Mouse (Mus musculus) layer of hippocampus, postnatal 36 days (tissue): ENCODE measurements around the gene Arid3b. TPM values are rescaled to one million over a fixed set of nuclear protein-coding genes. Genes with fewer than 3 reads are reported as not detected.

Experiments
- DNase-seq, 2 experiments: peaks; one replicate each; pipeline ENCODE4 v3.0.0; 2022
- total RNA-seq, 2 experiments: library from RNA; stranded (reverse); gene quantifications; 2 replicates each; pipeline ENCODE4 v1.2.3; 2021

Gene Arid3b
- total RNA-seq, 2 experiments from 2014 or later: 6.0 to 6.1 TPM

GRCm38 (mm10) chr9:57744462-57745091 is 92.0 kb downstream of the Arid3b start:
- peak in 1 of 2 experiments; percentile 47 for DNase-seq

Other genes with a start within 250 kb of the Arid3b start
- gene Ulk3, start 247.3 kb downstream of the Arid3b start, total RNA-seq: 10 to 100 TPM; 23.0 to 31.3 TPM
- 1 to 10 TPM; 3.6 to 3.7 TPM for gene Cplx3, start 230.5 kb downstream of the Arid3b start, total RNA-seq
- gene Lman1l, start 216.0 kb downstream of the Arid3b start, total RNA-seq: not detected
- 10 to 100 TPM; 35.2 to 41.8 TPM for gene Csk, start 183.2 kb downstream of the Arid3b start, total RNA-seq
- not detected for gene Cyp1a2, start 153.1 kb downstream of the Arid3b start, total RNA-seq
- gene Cyp1a1, start 148.9 kb downstream of the Arid3b start, total RNA-seq: under 1 TPM; 0.12 to 0.15 TPM
- 10 to 100 TPM; 15.5 to 15.6 TPM for gene Edc3, start 128.3 kb downstream of the Arid3b start, total RNA-seq
- 10 to 100 TPM; 81.0 to 81.9 TPM for gene Clk3, start 70.9 kb downstream of the Arid3b start, total RNA-seq
- gene Ubl7, start 74.2 kb upstream of the Arid3b start, total RNA-seq: 100 to 1,000 TPM in 1 of 2 experiments, 10 to 100 TPM in 1; 94.3 to 102 TPM
- gene Sema7a, start 103.3 kb upstream of the Arid3b start, total RNA-seq: 10 to 100 TPM; 87.3 to 90.3 TPM
- 1 to 10 TPM; 1.5 to 2.0 TPM for gene Cyp11a1, start 169.6 kb upstream of the Arid3b start, total RNA-seq
- gene Stra6, start 227.0 kb upstream of the Arid3b start, total RNA-seq: 10 to 100 TPM; 11.4 to 13.3 TPM